Mouse (Mus musculus) c-Kit-positive CD71-positive TER-119-positive erythroid progenitor cells, embryonic 14.5 days (primary cell): ENCODE measurements around the gene Wiz.

Experiments used
- DNase-seq: peaks from one replicate; pipeline ENCODE4 v3.0.0-alpha.2; 2013; ENCODE audit warnings: low spot score

Wiz gene

GRCm38 (mm10) chr17:32349037-32349732 lies 40.1 kb downstream of the Wiz start:
- peak; percentile 71 for DNase-seq

GRCm38 (mm10) chr17:32348406-32348805 lies 40.8 kb downstream of the Wiz start:
- DNase-seq = no peak

GRCm38 (mm10) chr17:32341102-32341501 lies 48.1 kb downstream of the Wiz start:
- no peak for DNase-seq

- DNase-seq = no peak
Observed at GRCm38 (mm10) chr17:32340110-32340509, 49.1 kb downstream of the Wiz start.

- no peak for DNase-seq
Observed at GRCm38 (mm10) chr17:32335869-32336268, 53.4 kb downstream of the Wiz start.

- DNase-seq = no peak
Observed at GRCm38 (mm10) chr17:32334921-32335320, 54.3 kb downstream of the Wiz start.

GRCm38 (mm10) chr17:32333675-32334303 lies 55.5 kb downstream of the Wiz start:
- DNase-seq = no peak

GRCm38 (mm10) chr17:32327501-32327900 lies 61.7 kb downstream of the Wiz start:
- DNase-seq = no peak

- no peak for DNase-seq
Observed at GRCm38 (mm10) chr17:32322809-32323208, 66.4 kb downstream of the Wiz start.

GRCm38 (mm10) chr17:32321836-32322235 lies 67.4 kb downstream of the Wiz start:
- peak; percentile 30 for DNase-seq

GRCm38 (mm10) chr17:32321390-32321734 lies 67.9 kb downstream of the Wiz start:
- DNase-seq = no peak

GRCm38 (mm10) chr17:32320597-32321389 lies 68.4 kb downstream of the Wiz start, which contains the start of gene Akap8:
Gene Akap8, minus strand, starts transcription at chr17:32321238.
- peak; percentile 96 for DNase-seq

GRCm38 (mm10) chr17:32319950-32320349 lies 69.3 kb downstream of the Wiz start:
- peak; percentile 29 for DNase-seq

- DNase-seq = no peak
Observed at GRCm38 (mm10) chr17:32317708-32318107, 71.5 kb downstream of the Wiz start.

- no peak for DNase-seq
Observed at GRCm38 (mm10) chr17:32317032-32317431, 72.2 kb downstream of the Wiz start.

- DNase-seq = no peak
Observed at GRCm38 (mm10) chr17:32315560-32315959, 73.7 kb downstream of the Wiz start.

- peak; percentile 31 for DNase-seq
Observed at GRCm38 (mm10) chr17:32313892-32314291, 75.3 kb downstream of the Wiz start.

- DNase-seq = no peak
Observed at GRCm38 (mm10) chr17:32312801-32313200, 76.4 kb downstream of the Wiz start.

- DNase-seq = no peak
Observed at GRCm38 (mm10) chr17:32307963-32308362, 81.3 kb downstream of the Wiz start.
